Mouse (Mus musculus): ENCODE measurements around the gene Ubqlnl.

GRCm38 (mm10) chr7:104191275-104191674 is 40.9 kb upstream of the Ubqlnl start:
- TF ChIP-seq EP300 (IDR thresholded peaks at IDR 0.05) (no peak), CTCF (IDR thresholded peaks at IDR 0.05) (no peak)
